Mouse (Mus musculus) heart, embryonic 15.5 days (tissue): ENCODE measurements around the gene Plxdc2. TPM values are rescaled to one million over a fixed set of nuclear protein-coding genes. Genes with fewer than 3 reads are reported as not detected.

Source experiments
- ATAC-seq: fragments of 200-750 bp; cut with Nextera tagmentation; replicated peaks from 2 replicates; pipeline ENCODE4 v1.8.0; 2017; ENCODE audit warnings: low read depth, moderate TSS enrichment; ENCODE audit not compliant: insufficient number of reproducible peaks, insufficient read depth, low FRiP score
- H3K27ac ChIP-seq: fragments of 300-500 bp; sonication (generic); 2 replicates; pipeline ENCODE4 v1.5.1; 2015; ENCODE audit warnings: mild to moderate bottlenecking, inconsistent platforms
- H3K27me3 ChIP-seq: fragments of 300-500 bp; sonication (generic); 2 replicates; pipeline ENCODE4 v1.6.1; 2015; ENCODE audit warnings: inconsistent platforms
- H3K36me3 ChIP-seq: fragments of 300-500 bp; sonication (generic); 2 replicates; pipeline ENCODE4 v1.6.1; 2015; ENCODE audit warnings: mild to moderate bottlenecking, inconsistent platforms
- H3K4me1 ChIP-seq: fragments of 300-500 bp; sonication (generic); replicated peaks from 2 replicates; pipeline ENCODE4 v1.6.1; 2015; ENCODE audit warnings: inconsistent platforms
- H3K4me2 ChIP-seq: fragments of 300-500 bp; sonication (generic); 2 replicates; pipeline ENCODE4 v1.6.1; 2015; ENCODE audit warnings: inconsistent platforms, mild to moderate bottlenecking, moderate library complexity
- H3K4me3 ChIP-seq: fragments of 300-500 bp; sonication (generic); 2 replicates; pipeline ENCODE4 v1.5.1; 2015; ENCODE audit warnings: mild to moderate bottlenecking, inconsistent platforms
- H3K9ac ChIP-seq: fragments of 300-500 bp; sonication (generic); 2 replicates; pipeline ENCODE4 v1.6.1; 2015; ENCODE audit warnings: mild to moderate bottlenecking, inconsistent platforms
- H3K9me3 ChIP-seq: fragments of 300-500 bp; sonication (generic); replicated peaks from 2 replicates; pipeline ENCODE4 v1.6.1; 2016; ENCODE audit warnings: inconsistent platforms
- WGBS: fragments of 180-500 bp; shearing (Covaris S2); methylation state at CpG from one replicate; pipeline ENCODE4 v1.1.7; 2015; ENCODE audit warnings: mixed read lengths; 5-methylcytosine and 5-hydroxymethylcytosine counted together
- polyA plus RNA-seq: library from polyadenylated mRNA; unstranded; fragments of >200 nt; fragmentation: Nextera tagmentation; extraction: Ambion mirVana; gene quantifications from 2 replicates; pipeline ENCODE4 v1.2.1, GENCODE M21; 2015

Gene Plxdc2
- polyA plus RNA-seq, 1 experiment from 2014 or later, result 18.2 TPM

- no peaks in the 10 kb centered on the region for H3K4me1 ChIP-seq
- no peak overlapping the region for H3K9ac ChIP-seq
- H3K4me2 ChIP-seq, result no peak overlapping the region
- 66% methylated on average over 1 of the region's 1 CpGs for WGBS
- H3K27ac ChIP-seq, result no peak overlapping the region
- no peaks in the 10 kb centered on the region for H3K27me3 ChIP-seq
- no peaks in the 10 kb centered on the region for H3K36me3 ChIP-seq
- no peak for ATAC-seq
- no peak overlapping the region for H3K4me3 ChIP-seq
- no peaks in the 10 kb centered on the region for H3K9me3 ChIP-seq
These were observed 222.0 kb downstream of the Plxdc2 start for GRCm38 (mm10) chr2:16578153-16578552.

GRCm38 (mm10) chr2:16588546-16588945 lies 232.4 kb downstream of the Plxdc2 start:
- Histone ChIP-seq H3K27ac (no peak overlapping the region), H3K9ac (no peak overlapping the region), H3K36me3 (no peaks in the 10 kb centered on the region), H3K4me3 (no peak overlapping the region), H3K4me2 (no peak overlapping the region), H3K4me1 (no peaks in the 10 kb centered on the region), H3K27me3 (no peaks in the 10 kb centered on the region), H3K9me3 (no peaks in the 10 kb centered on the region; the same call in 1 of the 2 replicates)
- ATAC-seq, result no peak

- Histone ChIP-seq H3K36me3 (no peaks in the 10 kb centered on the region), H3K27me3 (no peaks in the 10 kb centered on the region), H3K9me3 (no peaks in the 10 kb centered on the region; the same call in 1 of the 2 replicates), H3K4me3 (no peak overlapping the region), H3K4me2 (no peak overlapping the region), H3K27ac (no peak overlapping the region), H3K9ac (no peak overlapping the region), H3K4me1 (no peaks in the 10 kb centered on the region)
- 76% methylated on average over 1 of the region's 1 CpGs for WGBS
- no peak for ATAC-seq
These were observed 239.3 kb downstream of the Plxdc2 start for GRCm38 (mm10) chr2:16595451-16595850.

GRCm38 (mm10) chr2:16598231-16598630 lies 242.1 kb downstream of the Plxdc2 start:
- ATAC-seq, result no peak
- H3K4me3 ChIP-seq, result no peak overlapping the region
- H3K36me3 ChIP-seq, result no peaks in the 10 kb centered on the region
- H3K4me1 ChIP-seq, result no peaks in the 10 kb centered on the region
- H3K9me3 ChIP-seq, result no peaks in the 10 kb centered on the region
- H3K27ac ChIP-seq, result no peak overlapping the region
- 27% methylated on average over 3 of the region's 3 CpGs for WGBS
- no peaks in the 10 kb centered on the region for H3K27me3 ChIP-seq
- H3K9ac ChIP-seq, result no peak overlapping the region
- no peak overlapping the region for H3K4me2 ChIP-seq

- Histone ChIP-seq H3K9me3 (no peaks in the 10 kb centered on the region), H3K27me3 (no peaks in the 10 kb centered on the region), H3K4me3 (no peak overlapping the region), H3K4me1 (peaks cover 13% of the 10 kb centered on the region), H3K27ac (no peak overlapping the region), H3K9ac (no peak overlapping the region), H3K36me3 (no peaks in the 10 kb centered on the region), H3K4me2 (no peak overlapping the region)
- ATAC-seq, result no peak
- WGBS, result 85% methylated on average over 3 of the region's 3 CpGs
These were observed 248.2 kb downstream of the Plxdc2 start for GRCm38 (mm10) chr2:16604291-16604690.

- Histone ChIP-seq H3K9ac (no peak overlapping the region), H3K27me3 (no peaks in the 10 kb centered on the region), H3K27ac (0 out of 2 replicates have a peak overlapping the region, but pooled peaks have one; percentile 20), H3K4me1 (peaks cover 13% of the 10 kb centered on the region), H3K4me2 (no peak overlapping the region), H3K4me3 (no peak overlapping the region), H3K36me3 (no peaks in the 10 kb centered on the region), H3K9me3 (no peaks in the 10 kb centered on the region)
- no peak for ATAC-seq
- 28% methylated on average over 3 of the region's 3 CpGs for WGBS
These were observed 251.9 kb downstream of the Plxdc2 start for GRCm38 (mm10) chr2:16607792-16608586.

- no peaks in the 10 kb centered on the region for H3K9me3 ChIP-seq
- H3K27me3 ChIP-seq, result no peaks in the 10 kb centered on the region
- H3K4me2 ChIP-seq, result no peak overlapping the region
- WGBS, result 91% methylated on average over 3 of the region's 3 CpGs
- no peak for ATAC-seq
- no peaks in the 10 kb centered on the region for H3K4me1 ChIP-seq
- H3K36me3 ChIP-seq, result no peaks in the 10 kb centered on the region
- no peak overlapping the region for H3K4me3 ChIP-seq
- H3K27ac ChIP-seq, result no peak overlapping the region
- H3K9ac ChIP-seq, result no peak overlapping the region
These were observed 286.0 kb downstream of the Plxdc2 start for GRCm38 (mm10) chr2:16642061-16642460.

- Histone ChIP-seq H3K4me3 (no peak overlapping the region), H3K4me2 (no peak overlapping the region), H3K9ac (no peak overlapping the region), H3K27me3 (no peaks in the 10 kb centered on the region), H3K9me3 (no peaks in the 10 kb centered on the region), H3K4me1 (no peaks in the 10 kb centered on the region), H3K36me3 (no peaks in the 10 kb centered on the region), H3K27ac (no peak overlapping the region)
- no peak for ATAC-seq
- WGBS, result 87% methylated on average over 2 of the region's 2 CpGs
These were observed 295.6 kb downstream of the Plxdc2 start for GRCm38 (mm10) chr2:16651713-16652112.

- no peak overlapping the region for H3K4me2 ChIP-seq
These were observed 308.4 kb downstream of the Plxdc2 start for GRCm38 (mm10) chr2:16664516-16664915.

GRCm38 (mm10) chr2:16668391-16668790 lies 312.3 kb downstream of the Plxdc2 start:
- Histone ChIP-seq H3K4me1 (no peaks in the 10 kb centered on the region), H3K27ac (no peak overlapping the region), H3K9me3 (no peaks in the 10 kb centered on the region), H3K36me3 (no peaks in the 10 kb centered on the region), H3K4me2 (no peak overlapping the region), H3K4me3 (no peak overlapping the region), H3K9ac (no peak overlapping the region), H3K27me3 (no peaks in the 10 kb centered on the region)
- ATAC-seq, result no peak
- WGBS, result 88% methylated on average over 1 of the region's 1 CpGs

More at GRCm38 (mm10) chr2:16664516-16664915, 308.4 kb downstream of the Plxdc2 start:
- ATAC-seq, result no peak
- Histone ChIP-seq H3K27ac (no peak overlapping the region), H3K4me1 (no peaks in the 10 kb centered on the region), H3K4me3 (no peak overlapping the region), H3K9me3 (no peaks in the 10 kb centered on the region), H3K36me3 (no peaks in the 10 kb centered on the region), H3K27me3 (no peaks in the 10 kb centered on the region), H3K9ac (no peak overlapping the region)
- 69% methylated on average over 1 of the region's 1 CpGs for WGBS

GRCm38 (mm10) chr2:16682905-16683304 lies 326.8 kb downstream of the Plxdc2 start:
- Histone ChIP-seq H3K4me1 (no peaks in the 10 kb centered on the region), H3K9ac (no peak overlapping the region), H3K4me2 (no peak overlapping the region), H3K27ac (no peak overlapping the region), H3K4me3 (no peak overlapping the region), H3K36me3 (no peaks in the 10 kb centered on the region), H3K27me3 (no peaks in the 10 kb centered on the region), H3K9me3 (no peaks in the 10 kb centered on the region)
- ATAC-seq, result no peak
- WGBS, result 92% methylated on average over 3 of the region's 3 CpGs

GRCm38 (mm10) chr2:16683739-16684138 lies 327.6 kb downstream of the Plxdc2 start:
- ATAC-seq, result no peak
- H3K27ac ChIP-seq, result no peak overlapping the region
- no peak overlapping the region for H3K4me2 ChIP-seq
- WGBS, result 78% methylated on average over 3 of the region's 3 CpGs
- no peaks in the 10 kb centered on the region for H3K36me3 ChIP-seq
- H3K9me3 ChIP-seq, result no peaks in the 10 kb centered on the region
- H3K4me1 ChIP-seq, result no peaks in the 10 kb centered on the region
- no peaks in the 10 kb centered on the region for H3K27me3 ChIP-seq
- H3K4me3 ChIP-seq, result no peak overlapping the region
- H3K9ac ChIP-seq, result no peak overlapping the region
